Mouse (Mus musculus) kidney, embryonic 15.5 days (tissue): ENCODE data around the gene Vmn1r40. TPM values are rescaled to one million over a fixed set of nuclear protein-coding genes. Genes with fewer than 3 reads are reported as not detected.

Source experiments
- polyA plus RNA-seq: library from polyadenylated mRNA; unstranded; fragments of >200 nt; fragmentation: Nextera tagmentation; extraction: Ambion mirVana; gene quantifications from 2 replicates; pipeline ENCODE4 v1.2.1, GENCODE M21; 2015

The Vmn1r40 gene
- polyA plus RNA-seq, 1 experiment from 2014 or later = not detected

Other genes with a start within 250 kb of the Vmn1r40 start
- 62.2 and 63.8 TPM in 2 replicates for gene Chchd6, start 111.9 kb upstream of the Vmn1r40 start, polyA plus RNA-seq
- gene Txnrd3, start 63.6 kb upstream of the Vmn1r40 start, polyA plus RNA-seq = 17.4 and 17.7 TPM in 2 replicates
- gene Vmn1r41, start 33.2 kb downstream of the Vmn1r40 start, polyA plus RNA-seq = not detected in 2 replicates
- not detected in 2 replicates for gene Vmn1r42, start 168.9 kb downstream of the Vmn1r40 start, polyA plus RNA-seq
- not detected in 2 replicates for gene Vmn1r43, start 168.9 kb downstream of the Vmn1r40 start, polyA plus RNA-seq
- not detected in 2 replicates for gene Vmn1r44, start 176.1 kb downstream of the Vmn1r40 start, polyA plus RNA-seq
- not detected in 2 replicates for gene Vmn1r45, start 233.1 kb downstream of the Vmn1r40 start, polyA plus RNA-seq